Mouse (Mus musculus) cerebellum, adult 11-12 months (tissue): ENCODE measurements around the gene Acy3.

Experiments used
- DNase-seq: peaks from one replicate; pipeline ENCODE4 v3.0.0; 2022

Acy3 gene

GRCm38 (mm10) chr19:3975866-3976265, 10.5 kb upstream of the Acy3 start:
- no peak for DNase-seq

- peak; percentile 69 for DNase-seq
Observed at GRCm38 (mm10) chr19:3980309-3980708, 6.1 kb upstream of the Acy3 start.

- no peak for DNase-seq
Observed at GRCm38 (mm10) chr19:3980917-3981316, 5.5 kb upstream of the Acy3 start.

GRCm38 (mm10) chr19:3983527-3984200, 2.7 kb upstream of the Acy3 start:
- no peak for DNase-seq

- DNase-seq: no peak
Observed at GRCm38 (mm10) chr19:3985261-3985681, 1.1 kb upstream of the Acy3 start.

- no peak for DNase-seq
Observed at GRCm38 (mm10) chr19:3988066-3988465, 1.7 kb downstream of the Acy3 start.

GRCm38 (mm10) chr19:3988750-3989149, 2.4 kb downstream of the Acy3 start:
- no peak for DNase-seq

GRCm38 (mm10) chr19:3990804-3991203, 4.4 kb downstream of the Acy3 start:
- DNase-seq: no peak

GRCm38 (mm10) chr19:3991562-3991961, 5.2 kb downstream of the Acy3 start:
- DNase-seq: no peak

GRCm38 (mm10) chr19:3991966-3992365, 5.6 kb downstream of the Acy3 start:
- DNase-seq: no peak

- DNase-seq: no peak
Observed at GRCm38 (mm10) chr19:3992416-3992815, 6.0 kb downstream of the Acy3 start, which contains the start of gene Tbx10. TSS of gene Tbx10 (plus strand) at chr19:3992752.

GRCm38 (mm10) chr19:3994932-3995331, 8.6 kb downstream of the Acy3 start:
- DNase-seq: no peak

- DNase-seq: no peak
Observed at GRCm38 (mm10) chr19:3995505-3995904, 9.1 kb downstream of the Acy3 start.

- DNase-seq: no peak
Observed at GRCm38 (mm10) chr19:3996106-3996505, 9.7 kb downstream of the Acy3 start.

GRCm38 (mm10) chr19:3996747-3997146, 10.4 kb downstream of the Acy3 start:
- no peak for DNase-seq

GRCm38 (mm10) chr19:3997231-3997630, 10.9 kb downstream of the Acy3 start:
- DNase-seq: no peak

- no peak for DNase-seq
Observed at GRCm38 (mm10) chr19:3998335-3998734, 12.0 kb downstream of the Acy3 start.

GRCm38 (mm10) chr19:3999121-3999730, 12.9 kb downstream of the Acy3 start:
- no peak for DNase-seq

- DNase-seq: peak; percentile 98
Observed at GRCm38 (mm10) chr19:4000119-4000900, 13.9 kb downstream of the Acy3 start, which contains the start of the genes Nudt8 and Gm49405. TSS of gene Nudt8 (plus strand) at chr19:4000580. TSS of gene Gm49405 (plus strand) at chr19:4000626.

GRCm38 (mm10) chr19:4000949-4001525, 14.7 kb downstream of the Acy3 start:
- DNase-seq: no peak

GRCm38 (mm10) chr19:4001752-4002151, 15.4 kb downstream of the Acy3 start:
- no peak for DNase-seq

GRCm38 (mm10) chr19:4003112-4003511, 16.7 kb downstream of the Acy3 start, which contains the start of gene Doc2g:
TSS of gene Doc2g (plus strand) at chr19:4003313.
- DNase-seq: no peak

- no peak for DNase-seq
Observed at GRCm38 (mm10) chr19:4003641-4004040, 17.3 kb downstream of the Acy3 start.
